9 mouse cellular contexts compared by ENCODE assay signal in genomic region chr5:25769006-25769405, GRCm38 (mm10). TPM values are rescaled to one million over a fixed set of nuclear protein-coding genes. Genes with fewer than 3 reads are reported as not detected.
DNase-seq lines count a peak whose midpoint lies in the region; ATAC-seq and TF ChIP-seq lines count a peak whose summit lies in the region.
"Had no signal": no experiment of that assay in that cellular context is flagged by ENCODE, and none has a peak within 500 bp of the region (broad histone marks: within the 10 kb centered on the region; RNA-seq: fewer than 3 reads in every experiment).

No protein-coding gene starts in this region.

- no peaks in the 10 kb centered on the region for H3K27me3 ChIP-seq in forebrain, embryonic 16.5 days (replicated peaks; ENCODE audit: control insufficient read depth, insufficient read depth, low read length)
- no peaks in the 10 kb centered on the region for H3K27me3 ChIP-seq in forebrain, embryonic 11.5 days (ENCODE audit: control insufficient read depth, insufficient read depth, low read length)
- H3K27me3 ChIP-seq in lung, embryonic 15.5 days, result no peaks in the 10 kb centered on the region
- no peaks in the 10 kb centered on the region for H3K27me3 ChIP-seq in hindbrain, embryonic 15.5 days
- H3K27me3 ChIP-seq in midbrain, postnatal 0 days (ENCODE audit: insufficient read depth, low read length), result no peaks in the 10 kb centered on the region

- no peak for DNase-seq in forebrain, embryonic 11.5 days (ENCODE audit: low spot score)
- no peak for DNase-seq in lung, postnatal 14 days
- DNase-seq in midbrain, postnatal 0 days (ENCODE audit: low spot score), result no peak
- no peak for DNase-seq in urinary bladder, postnatal 14 days (ENCODE audit: low spot score)
- DNase-seq: cerebellum, postnatal 10 days had no signal

- H3K9ac ChIP-seq in forebrain, embryonic 16.5 days (replicated peaks; ENCODE audit: low read depth, low read length), result no peak overlapping the region
- H3K9ac ChIP-seq in forebrain, embryonic 11.5 days (ENCODE audit: low read length), result no peak overlapping the region
- H3K9ac ChIP-seq in lung, embryonic 15.5 days, result no peak overlapping the region
- no peak overlapping the region for H3K9ac ChIP-seq in hindbrain, embryonic 15.5 days
- H3K9ac ChIP-seq in midbrain, postnatal 0 days (replicated peaks; ENCODE audit: low read length, poor library complexity, severe bottlenecking), result no peak overlapping the region

- peaks cover 2% of the 10 kb centered on the region; the same call in 1 of the 2 replicates for H3K9me3 ChIP-seq in forebrain, embryonic 16.5 days (ENCODE audit: control insufficient read depth, low read length)
- H3K9me3 ChIP-seq in forebrain, embryonic 11.5 days (ENCODE audit: control insufficient read depth, low read length), result peaks cover 4% of the 10 kb centered on the region; the same call in 1 of the 2 replicates
- no peaks in the 10 kb centered on the region for H3K9me3 ChIP-seq in lung, embryonic 15.5 days
- H3K9me3 ChIP-seq in hindbrain, embryonic 15.5 days, result no peaks in the 10 kb centered on the region; the same call in 1 of the 2 replicates
- no peaks in the 10 kb centered on the region for H3K9me3 ChIP-seq in midbrain, postnatal 0 days (ENCODE audit: low read length)

- WGBS in forebrain, embryonic 16.5 days, result 84% methylated on average over 17 of the region's 17 CpGs
- WGBS in forebrain, embryonic 11.5 days, result 67% methylated on average over 17 of the region's 17 CpGs
- 56% methylated on average over 17 of the region's 17 CpGs for WGBS in lung, embryonic 15.5 days
- WGBS in hindbrain, embryonic 15.5 days, result 79% methylated on average over 17 of the region's 17 CpGs
- WGBS in midbrain, postnatal 0 days, result 78% methylated on average over 17 of the region's 17 CpGs

- no peaks in the 10 kb centered on the region for H3K36me3 ChIP-seq in forebrain, embryonic 16.5 days (ENCODE audit: control insufficient read depth, insufficient read depth)
- H3K36me3 ChIP-seq in forebrain, embryonic 11.5 days (ENCODE audit: control insufficient read depth, insufficient read depth, low read length), result no peaks in the 10 kb centered on the region
- no peaks in the 10 kb centered on the region for H3K36me3 ChIP-seq in lung, embryonic 15.5 days
- H3K36me3 ChIP-seq in hindbrain, embryonic 15.5 days, result no peaks in the 10 kb centered on the region
- H3K36me3 ChIP-seq in midbrain, postnatal 0 days (ENCODE audit: insufficient read depth, low read length), result no peaks in the 10 kb centered on the region

- no peak overlapping the region for H3K4me2 ChIP-seq in forebrain, embryonic 16.5 days (ENCODE audit: low read length)
- no peak overlapping the region for H3K4me2 ChIP-seq in forebrain, embryonic 11.5 days (ENCODE audit: low read depth, low read length, severe bottlenecking)
- H3K4me2 ChIP-seq in lung, embryonic 15.5 days, result peak overlapping the region; percentile 44
- peak overlapping the region; percentile 20 for H3K4me2 ChIP-seq in hindbrain, embryonic 15.5 days
- H3K4me2 ChIP-seq in midbrain, postnatal 0 days (ENCODE audit: low read depth, low read length, poor library complexity, severe bottlenecking), result no peak overlapping the region

- peaks cover 3% of the 10 kb centered on the region; the same call in 1 of the 2 replicates for H3K4me1 ChIP-seq in forebrain, embryonic 16.5 days (replicated peaks; ENCODE audit: control insufficient read depth, insufficient read depth, low read length)
- H3K4me1 ChIP-seq in forebrain, embryonic 11.5 days (replicated peaks; ENCODE audit: control insufficient read depth, insufficient read depth, low read length), result no peaks in the 10 kb centered on the region
- H3K4me1 ChIP-seq in lung, embryonic 15.5 days, result no peaks in the 10 kb centered on the region
- no peaks in the 10 kb centered on the region for H3K4me1 ChIP-seq in hindbrain, embryonic 15.5 days (replicated peaks)
- H3K4me1 ChIP-seq in midbrain, postnatal 0 days (ENCODE audit: insufficient read depth, low read length), result no peaks in the 10 kb centered on the region

- no peak overlapping the region for H3K27ac ChIP-seq in forebrain, embryonic 16.5 days (ENCODE audit: low read length)
- H3K27ac ChIP-seq in forebrain, embryonic 11.5 days (ENCODE audit: low read depth, low read length), result no peak overlapping the region
- no peak overlapping the region for H3K27ac ChIP-seq in lung, embryonic 15.5 days
- H3K27ac ChIP-seq in hindbrain, embryonic 15.5 days (replicated peaks), result no peak overlapping the region
- no peak overlapping the region for H3K27ac ChIP-seq in midbrain, postnatal 0 days (ENCODE audit: low read depth, low read length)

- 0 out of 2 replicates have a peak overlapping the region, but pooled peaks have one; percentile 11 for H3K4me3 ChIP-seq in forebrain, embryonic 16.5 days (replicated peaks; ENCODE audit: low read length)
- H3K4me3 ChIP-seq in forebrain, embryonic 11.5 days (ENCODE audit: low read depth, low read length), result no peak overlapping the region
- H3K4me3 ChIP-seq in lung, embryonic 15.5 days, result peak overlapping the region; percentile 16; the same call in 1 of the 2 replicates
- H3K4me3 ChIP-seq in hindbrain, embryonic 15.5 days, result peak overlapping the region; percentile 17
- peak overlapping the region; percentile 4; the same call in 1 of the 2 replicates for H3K4me3 ChIP-seq in midbrain, postnatal 0 days (ENCODE audit: low read depth, low read length)

- ATAC-seq in forebrain, embryonic 16.5 days, result no peak
- ATAC-seq in forebrain, embryonic 11.5 days (replicated peaks; ENCODE audit: low FRiP score), result no peak
- ATAC-seq in lung, embryonic 15.5 days (ENCODE audit: borderline replicate concordance, extremely low read depth, low FRiP score, low TSS enrichment), result no peak
- ATAC-seq in hindbrain, embryonic 15.5 days (ENCODE audit: low FRiP score, low read depth), result no peak
- no peak for ATAC-seq in midbrain, postnatal 0 days (ENCODE audit: low FRiP score)
- no peak for ATAC-seq in CD4-positive, CD25-positive, alpha-beta regulatory T cell, adult 4 months

- TF ChIP-seq CTCF in midbrain, postnatal 0 days (IDR thresholded peaks at IDR 0.05), result no peak

RNA-seq across cellular contexts. Expression of gene Actr3b, which starts 9.2 kb away (rescaled TPM):
- polyA plus RNA-seq in forebrain, embryonic 16.5 days (2015; fragmentation: Nextera tagmentation; extraction: Ambion mirVana), result 50.8 and 57.8 TPM in 2 replicates
- polyA plus RNA-seq in forebrain, embryonic 11.5 days (2014; fragmentation: Nextera tagmentation; extraction: Ambion mirVana), result 16.1 and 17.4 TPM in 2 replicates
- polyA plus RNA-seq in lung, embryonic 15.5 days (2015; fragmentation: Nextera tagmentation; extraction: Ambion mirVana), result 2.8 and 3.2 TPM in 2 replicates
- 38.0 and 42.0 TPM in 2 replicates for polyA plus RNA-seq in hindbrain, embryonic 15.5 days (2015; fragmentation: Nextera tagmentation; extraction: Ambion mirVana)
- total RNA-seq in midbrain, postnatal 0 days (2014; rRNA removed), result 17.4 and 21.1 TPM in 2 replicates
- 57.5 and 61.1 TPM in 2 replicates for polyA plus RNA-seq in midbrain, postnatal 0 days (2015; fragmentation: Nextera tagmentation; extraction: Ambion mirVana)
- 1 to 10 TPM in 1 of 2 experiments, under 1 TPM in 1; 0.82 to 1.1 TPM for polyA plus RNA-seq in CD4-positive, CD25-positive, alpha-beta regulatory T cell, adult 4 months (2017; shearing (Covaris generic))

Comparison
In these comparisons a context has a peak if more than half of its experiments do, and no peak if none do; other contexts are left out.
1. H3K4me2 ChIP-seq: peak in lung, embryonic 15.5 days (single experiment) and hindbrain, embryonic 15.5 days (single experiment); none in forebrain, embryonic 16.5 days (single experiment), forebrain, embryonic 11.5 days (single experiment) and midbrain, postnatal 0 days (single experiment).